Mouse (Mus musculus) spleen, postnatal 4 days (tissue): ENCODE measurements around the gene Senp2.
"Not testable (repeated sequence)": the region's sequence is repeated elsewhere in the genome, so short reads cannot be mapped to it uniquely, and the experiment has no call there.

Experiments used
- DNase-seq, 2 experiments: peaks; one replicate each; pipeline ENCODE4 v3.0.0; 2022; ENCODE audit warnings: low spot score in 2 of 2

Gene Senp2

GRCm38 (mm10) chr16:22009099-22009584, at the start of gene Senp2:
Gene Senp2 (plus strand): TSS chr16:22009484.
- peak; percentile 100 for DNase-seq

- no peak for DNase-seq
Measured at GRCm38 (mm10) chr16:21965576-21965975, 43.7 kb upstream of the Senp2 start.

DNA sequence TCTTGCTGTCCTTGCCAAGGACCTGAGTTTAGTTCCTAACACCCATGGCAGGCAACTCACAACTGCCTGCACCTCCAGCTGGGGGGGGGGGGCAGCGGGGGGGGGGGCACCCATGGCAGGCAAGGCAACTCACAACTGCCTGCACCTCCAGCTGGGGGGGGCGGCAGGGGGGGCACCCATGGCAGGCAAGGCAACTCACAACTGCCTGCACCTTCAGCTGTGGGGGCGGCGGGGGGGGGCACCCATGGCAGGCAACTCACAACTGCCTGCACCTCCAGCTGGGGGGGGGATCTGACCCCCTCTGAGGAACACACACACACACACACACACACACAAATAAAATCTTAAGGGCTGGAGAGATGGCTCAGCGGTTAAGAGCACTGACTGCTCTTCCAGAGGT, 39.4 kb upstream of the Senp2 start:
- no peak for DNase-seq

DNA sequence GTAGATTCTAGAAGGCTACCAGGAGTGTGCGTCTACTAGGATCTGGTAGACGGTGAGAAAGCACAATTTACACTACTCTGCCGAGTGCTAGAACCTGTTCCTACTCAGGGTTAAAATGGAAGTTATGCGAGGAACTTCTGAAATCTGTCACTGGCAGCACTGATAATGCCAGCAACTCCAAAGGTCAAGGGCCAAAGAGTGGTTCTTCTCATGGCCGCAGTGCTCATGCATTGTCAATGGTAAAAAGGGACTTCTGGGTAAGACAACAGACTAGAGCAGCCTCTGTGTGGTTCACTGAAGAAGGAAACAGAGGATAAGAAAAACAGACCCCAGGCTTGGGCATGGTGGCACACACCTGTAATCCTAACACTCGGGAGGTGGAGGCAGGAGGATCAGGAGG, 38.7 kb upstream of the Senp2 start:
- DNase-seq: no peak

DNA sequence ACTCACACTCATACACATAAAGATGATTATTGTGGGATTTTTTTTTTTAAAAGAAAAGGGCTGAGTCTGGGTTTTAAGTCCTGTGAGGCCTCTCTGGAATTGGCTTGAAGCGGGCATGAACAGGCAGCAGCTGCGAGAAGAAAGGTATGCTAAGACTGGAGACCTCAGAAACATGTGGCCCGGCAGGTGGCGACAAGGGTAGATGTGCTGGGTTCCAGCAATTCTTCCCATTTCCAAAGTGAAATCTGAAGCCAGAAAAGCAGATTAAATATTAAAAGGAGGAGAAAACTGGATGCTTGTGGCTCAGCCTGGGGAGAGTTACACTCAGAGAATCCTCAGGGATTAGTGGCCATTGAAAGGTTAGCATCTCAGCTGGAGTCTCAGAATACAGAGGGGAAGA, 37.8 kb upstream of the Senp2 start:
- DNase-seq: no peak

GRCm38 (mm10) chr16:21976203-21976602, 33.1 kb upstream of the Senp2 start:
- DNase-seq: no peak

DNA sequence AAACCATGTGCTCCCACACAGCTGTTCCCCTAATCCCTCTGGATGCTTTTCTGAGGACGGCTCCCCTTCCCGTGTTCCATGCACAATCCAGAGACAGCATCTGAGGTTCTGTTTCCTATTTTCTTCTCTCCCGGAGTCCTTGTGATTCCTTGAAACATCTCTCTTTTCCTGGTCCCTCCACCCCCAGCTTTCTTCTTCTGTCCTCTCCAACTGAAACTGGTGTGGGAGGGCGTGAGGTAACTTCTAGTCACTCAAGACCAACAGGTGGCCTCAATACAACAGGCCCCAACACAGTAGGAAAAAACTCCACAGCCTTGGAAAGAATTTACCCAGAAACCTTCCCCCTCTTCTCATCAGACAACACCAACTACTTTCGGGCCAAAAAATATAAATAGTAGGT, 31.9 kb upstream of the Senp2 start:
- DNase-seq: no peak

DNA sequence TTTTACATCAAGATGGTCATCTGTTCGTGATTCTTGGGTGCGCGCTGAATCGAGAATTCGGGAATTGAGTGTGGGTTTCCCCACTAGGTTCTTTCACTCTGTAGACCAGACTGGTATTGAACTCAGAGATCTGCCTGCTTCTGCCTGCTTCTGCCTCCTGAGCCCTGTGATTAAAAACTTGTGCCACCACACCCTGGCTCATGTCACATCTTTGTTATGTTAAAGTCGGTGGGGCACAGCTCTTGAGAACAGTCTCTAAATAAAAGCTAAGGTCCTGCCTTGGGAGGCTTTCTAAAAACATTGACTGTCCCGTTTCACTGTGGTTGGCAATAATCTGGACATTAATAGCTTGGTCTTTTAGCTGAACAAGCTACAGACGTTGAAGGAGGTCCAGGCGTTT, 26.1 kb upstream of the Senp2 start:
- DNase-seq: no peak

- DNase-seq: no peak
Measured at GRCm38 (mm10) chr16:21983581-21983980, 25.7 kb upstream of the Senp2 start.

DNA sequence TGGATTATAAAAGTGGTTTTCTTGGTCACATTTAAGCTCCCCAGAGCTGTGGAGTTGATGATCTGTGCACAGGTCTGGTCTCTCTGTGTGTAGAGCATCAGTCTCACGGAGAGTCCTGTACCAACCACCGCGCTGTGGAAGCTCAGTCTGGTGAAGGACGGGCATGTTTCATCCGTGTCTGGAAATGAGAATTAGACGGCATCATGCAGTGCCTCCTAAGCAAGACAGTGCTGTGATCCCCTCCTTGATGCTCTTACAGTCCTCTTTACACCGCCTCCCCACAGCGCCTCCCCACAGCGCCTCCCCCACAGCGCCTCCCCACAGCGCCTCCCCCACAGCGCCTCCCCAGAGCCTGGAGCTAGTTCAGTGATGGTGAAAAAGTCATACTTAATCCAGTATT, 25.2 kb upstream of the Senp2 start:
- no peak for DNase-seq

DNA sequence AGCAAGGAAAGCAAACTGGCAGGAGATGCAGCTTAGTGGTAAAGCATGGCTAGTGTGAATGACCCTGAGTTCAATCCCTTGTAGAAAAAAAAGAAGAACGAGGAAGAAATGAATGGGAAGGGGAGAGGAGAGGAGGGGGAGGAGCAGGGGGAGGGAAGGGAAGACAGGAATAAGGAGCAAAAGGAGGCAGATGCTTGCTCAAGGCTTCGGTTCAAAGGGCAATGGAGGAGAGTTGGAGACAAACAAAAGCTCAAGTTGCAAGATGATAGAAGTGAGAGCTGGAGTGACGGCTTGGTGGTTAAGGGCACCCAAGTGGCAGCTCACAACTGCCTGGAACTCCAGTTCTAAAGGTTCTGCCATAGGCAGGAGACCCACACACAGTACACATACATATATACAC, 23.1 kb upstream of the Senp2 start:
- no peak for DNase-seq

DNA sequence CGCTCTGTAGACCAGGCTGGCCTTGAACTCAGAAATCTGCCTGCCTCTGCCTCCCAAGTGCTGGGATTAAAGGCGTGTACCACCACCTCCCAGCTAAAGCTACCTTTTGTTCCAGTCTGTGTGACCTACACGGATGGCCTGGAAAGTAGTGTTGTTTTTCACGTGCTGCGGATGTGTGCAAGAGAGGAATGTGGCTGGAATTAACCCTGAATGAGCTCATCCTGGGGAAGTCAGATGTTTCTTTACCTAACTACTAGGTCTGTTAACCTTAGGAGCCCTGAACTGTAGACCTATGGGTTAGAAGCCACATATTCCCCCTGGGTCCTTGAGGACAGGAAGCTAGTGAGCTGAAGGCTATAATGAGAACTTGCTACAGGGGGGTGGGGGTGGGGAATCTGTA, 21.3 kb upstream of the Senp2 start:
- DNase-seq: no peak

DNA sequence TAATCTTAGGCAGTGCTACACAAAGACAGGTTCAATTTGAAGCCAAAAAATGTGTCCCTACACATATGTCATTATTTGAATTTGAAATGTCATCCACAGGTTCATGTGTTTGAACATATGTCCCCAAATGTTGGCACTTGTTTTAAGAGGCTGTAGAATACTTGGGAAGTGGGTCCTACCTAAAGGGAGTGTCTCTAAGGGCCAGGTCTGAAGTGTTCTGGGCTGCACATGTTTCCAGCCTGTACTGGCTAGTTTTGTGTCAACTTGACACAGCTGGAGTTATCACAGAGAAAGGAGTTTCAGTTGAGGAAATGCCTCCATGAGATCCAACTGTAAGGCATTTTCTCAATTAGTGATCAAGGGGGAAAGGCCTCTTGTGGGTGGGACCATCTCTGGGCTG, 18.4 kb upstream of the Senp2 start:
- DNase-seq: not testable (repeated sequence)

GRCm38 (mm10) chr16:21991774-21992173, 17.5 kb upstream of the Senp2 start:
- no peak for DNase-seq

DNA sequence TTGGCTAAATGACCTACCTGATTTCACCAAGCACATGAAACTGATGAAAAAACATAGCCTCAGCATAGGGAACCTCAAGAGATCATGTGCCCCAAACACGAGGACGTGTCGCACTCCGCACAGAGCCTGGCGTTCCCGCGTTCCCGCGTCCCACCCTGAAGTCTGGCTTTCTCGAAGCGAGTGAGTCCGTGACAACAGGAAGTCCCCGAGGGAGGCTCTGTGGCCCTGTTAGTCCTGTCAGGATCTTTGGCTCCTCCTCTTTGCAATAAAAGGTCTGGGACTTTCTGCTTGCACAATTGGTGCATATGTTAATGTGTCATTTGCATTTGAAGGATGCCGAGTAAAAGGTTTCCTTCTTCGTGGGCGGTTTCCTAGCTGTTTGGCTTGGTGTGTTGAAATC, 14.0 kb upstream of the Senp2 start, which contains the start of gene Liph:
TSS of gene Liph (minus strand) at position 360 of the 400 bp plus-strand sequence.
- peak; percentile 29 to 71 for DNase-seq

GRCm38 (mm10) chr16:21996402-21996801, 12.9 kb upstream of the Senp2 start:
- no peak for DNase-seq

GRCm38 (mm10) chr16:21996881-21997641, 12.2 kb upstream of the Senp2 start:
- peak in 1 of 2 experiments; percentile 35 for DNase-seq

- no peak for DNase-seq
Measured at GRCm38 (mm10) chr16:21998061-21998460, 11.2 kb upstream of the Senp2 start.

GRCm38 (mm10) chr16:21999941-22000690, 9.2 kb upstream of the Senp2 start:
- DNase-seq: no peak

DNA sequence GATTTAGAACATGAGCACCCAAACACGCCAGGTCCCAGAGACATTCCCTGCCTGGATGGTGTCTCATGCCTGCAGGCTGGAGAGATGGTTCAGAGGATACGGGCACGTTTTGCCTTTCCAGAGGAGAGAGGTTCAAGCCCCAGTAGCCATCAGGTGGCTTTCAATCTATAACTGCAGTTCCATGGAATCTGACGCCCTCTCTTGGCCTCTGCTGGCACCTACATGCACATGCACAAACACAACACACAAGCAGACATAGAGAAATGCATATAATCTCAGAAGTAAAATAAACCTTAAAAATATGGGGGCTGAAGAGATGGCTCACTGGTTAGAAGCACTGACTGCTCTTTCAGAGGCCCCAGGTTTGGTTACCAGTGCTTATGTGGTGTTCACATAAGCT, 8.1 kb upstream of the Senp2 start:
- no peak for DNase-seq

GRCm38 (mm10) chr16:22001606-22002005, 7.7 kb upstream of the Senp2 start:
- DNase-seq: no peak

DNA sequence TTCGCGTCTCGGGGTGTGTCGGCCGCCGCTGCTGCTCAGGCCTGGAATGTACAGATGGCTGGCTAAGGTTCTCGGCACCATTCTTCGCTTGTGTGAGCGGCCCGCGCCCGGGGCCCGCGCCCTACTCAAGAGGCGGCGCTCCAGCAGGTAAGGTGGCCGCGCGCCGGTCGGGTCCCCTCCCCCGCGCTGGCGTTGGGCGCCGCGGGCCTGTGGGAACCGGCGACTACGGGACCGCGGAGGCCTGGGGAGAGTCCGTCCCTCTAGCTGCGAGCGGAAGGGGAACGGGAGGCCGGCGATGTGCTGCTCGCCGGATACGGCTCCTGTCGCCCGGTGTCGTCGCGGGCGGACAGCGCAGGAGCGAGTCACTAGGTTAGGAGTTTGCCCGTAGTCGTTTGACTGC, 312 bp downstream of the Senp2 start:
- peak in 1 of 2 experiments; percentile 85 for DNase-seq

DNA sequence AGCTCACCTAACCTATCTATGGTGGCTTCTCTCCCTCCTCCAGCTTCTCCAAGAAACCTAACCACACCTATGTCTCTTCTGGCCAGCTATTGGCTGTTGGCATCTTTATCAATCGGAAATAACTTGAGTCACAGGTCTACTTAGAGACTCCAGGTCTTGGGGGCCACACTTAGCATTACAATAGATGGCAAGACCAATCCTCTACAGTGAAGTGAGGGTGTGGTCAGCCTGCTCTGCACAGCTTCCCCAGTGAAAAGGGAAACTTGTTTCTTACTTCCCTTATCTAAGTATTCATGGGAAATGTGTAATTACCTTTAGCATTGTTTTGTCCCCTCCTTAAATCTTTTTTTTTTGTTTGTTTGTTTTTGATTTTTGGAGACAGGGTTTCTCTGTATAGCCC, 6.3 kb downstream of the Senp2 start:
- DNase-seq: no peak
